Mouse (Mus musculus): ENCODE measurements around the gene Gpr146.
A peak's percentile ranks its signal among the peaks of the same experiment; 100 is the strongest.
"Not testable (repeated sequence)": the region's sequence is repeated elsewhere in the genome, so short reads cannot be mapped to it uniquely, and the experiment has no call there.

The Gpr146 gene

GRCm38 (mm10) chr5:139381586-139382513 is 4.4 kb downstream of the Gpr146 start:
- no peak for DNase-seq (ENCODE audit: extremely low spot score)

DNA sequence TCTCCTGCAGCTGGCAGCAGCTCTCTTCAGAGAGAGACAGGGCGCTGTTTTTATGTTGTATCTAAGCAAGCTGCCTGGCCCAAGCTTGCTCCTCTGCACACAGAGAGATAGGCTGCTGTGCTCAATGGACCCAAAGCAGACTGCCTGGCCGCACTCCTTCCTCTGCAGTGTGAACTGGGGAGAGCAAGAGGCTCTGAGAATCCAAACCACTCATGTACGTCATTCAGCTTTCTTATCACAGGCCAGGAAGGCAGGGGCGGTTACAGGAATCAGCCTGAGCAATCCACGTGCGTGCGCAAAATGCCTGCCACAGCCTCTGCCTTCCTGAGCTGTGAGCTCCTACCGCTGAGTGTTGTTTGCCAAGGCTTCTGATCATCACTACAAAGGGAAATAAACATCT is 5.3 kb downstream of the Gpr146 start:
- DNase-seq (ENCODE audit: extremely low spot score): no peak

- DNase-seq (ENCODE audit: extremely low spot score): no peak
Measured at GRCm38 (mm10) chr5:139383234-139383633, 5.7 kb downstream of the Gpr146 start.

DNA sequence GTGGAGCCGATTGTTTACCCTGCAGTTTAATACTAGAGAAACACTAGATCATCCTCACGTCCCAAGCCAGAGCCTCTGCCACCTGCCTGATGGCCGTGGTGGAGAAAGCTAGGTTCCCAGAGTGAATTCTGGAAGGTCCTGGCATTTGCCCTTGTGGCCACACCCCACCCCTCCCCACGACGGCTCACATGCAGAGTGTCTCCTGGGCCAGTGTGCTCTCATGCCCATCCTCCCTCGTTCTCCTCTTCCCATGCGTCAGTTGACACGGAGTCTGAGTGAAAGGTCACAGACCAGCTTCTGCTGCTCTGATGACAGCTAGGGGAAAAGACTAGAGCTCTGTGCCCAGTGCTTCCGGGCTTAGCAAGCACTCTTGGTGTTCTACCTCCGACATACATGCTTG is 7.0 kb downstream of the Gpr146 start:
- no peak for DNase-seq (ENCODE audit: extremely low spot score)

DNA sequence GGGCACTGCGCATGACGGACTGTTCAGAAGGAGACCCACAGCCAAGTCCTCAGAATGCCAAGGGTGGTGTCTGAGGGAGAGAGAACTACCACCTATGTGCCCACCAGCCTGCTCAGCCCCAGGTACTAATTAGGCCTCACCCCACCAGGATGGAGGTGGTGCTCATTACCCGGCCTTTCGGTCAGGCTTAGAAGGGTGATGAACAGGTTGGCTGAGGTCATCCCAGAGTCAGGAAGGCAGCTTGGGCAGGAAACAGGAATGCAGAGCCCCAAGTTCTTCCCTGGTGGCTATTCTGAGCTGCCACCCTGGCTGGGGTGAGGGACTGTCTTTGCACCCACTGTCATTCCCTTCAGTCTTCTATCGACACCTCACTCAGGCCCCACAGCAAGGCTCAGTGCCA is 8.6 kb downstream of the Gpr146 start:
- no peak for DNase-seq (ENCODE audit: extremely low spot score)

DNA sequence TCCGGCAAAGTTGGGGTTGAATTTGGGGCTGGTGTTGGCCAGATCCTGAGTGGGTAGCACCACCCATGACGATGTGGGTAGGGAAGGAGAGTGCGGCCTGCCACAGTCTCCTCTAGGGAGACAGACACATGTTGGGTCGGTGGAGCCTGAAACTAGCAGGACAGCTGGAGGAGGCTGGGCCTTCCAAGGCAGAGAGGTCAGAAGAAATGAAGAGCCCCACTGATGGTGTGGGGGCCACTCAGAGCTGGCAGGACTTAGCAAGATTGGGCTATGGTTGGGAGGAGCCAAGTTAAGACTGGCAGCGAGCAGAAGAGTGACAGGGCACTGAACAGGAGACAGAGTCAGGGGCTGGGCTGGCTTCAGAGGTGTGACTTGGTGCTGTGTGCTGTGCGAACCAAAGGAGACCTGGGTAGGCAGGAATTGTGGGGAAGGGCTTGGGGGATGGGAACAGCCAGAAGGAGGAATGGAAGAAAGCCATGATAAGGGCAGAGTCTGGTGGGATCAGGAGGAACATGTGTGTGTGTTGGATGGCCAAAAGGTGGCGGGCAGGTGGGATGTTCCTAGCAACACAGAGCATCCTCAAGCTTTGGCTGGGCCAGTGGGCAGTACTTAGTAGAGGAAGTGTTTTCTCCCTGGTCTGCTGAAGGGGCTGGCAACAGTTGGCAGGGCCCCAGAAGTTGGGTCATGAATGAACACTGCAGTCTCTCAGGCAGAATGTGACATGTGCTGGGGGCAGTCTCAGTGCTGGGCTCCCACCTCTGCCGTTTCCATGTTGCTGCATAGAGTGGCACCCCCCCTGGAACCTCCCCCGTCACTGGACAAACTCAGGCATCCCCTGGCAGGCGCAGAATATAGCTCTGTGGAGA is 10.1 kb downstream of the Gpr146 start:
- DNase-seq (ENCODE audit: extremely low spot score): no peak

DNA sequence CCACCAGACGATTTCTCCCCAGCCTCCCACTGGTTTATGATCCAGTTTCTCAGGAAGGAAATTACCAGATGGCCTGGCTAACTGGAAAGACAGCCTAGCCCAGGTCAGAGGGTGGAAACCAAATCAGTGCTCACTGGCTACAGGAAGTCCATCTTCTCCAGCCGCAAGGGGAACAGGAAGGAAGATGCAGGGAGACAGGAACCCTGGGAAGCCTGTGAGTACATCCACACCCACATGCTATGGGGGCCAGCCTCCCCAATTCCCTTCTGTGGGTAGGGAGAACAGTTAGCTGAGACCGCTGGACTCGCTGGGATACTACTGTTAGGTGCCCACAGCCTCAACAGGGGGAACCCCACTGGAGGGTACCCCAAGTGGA is 10.7 kb downstream of the Gpr146 start:
- no peak for DNase-seq (ENCODE audit: extremely low spot score)

DNA sequence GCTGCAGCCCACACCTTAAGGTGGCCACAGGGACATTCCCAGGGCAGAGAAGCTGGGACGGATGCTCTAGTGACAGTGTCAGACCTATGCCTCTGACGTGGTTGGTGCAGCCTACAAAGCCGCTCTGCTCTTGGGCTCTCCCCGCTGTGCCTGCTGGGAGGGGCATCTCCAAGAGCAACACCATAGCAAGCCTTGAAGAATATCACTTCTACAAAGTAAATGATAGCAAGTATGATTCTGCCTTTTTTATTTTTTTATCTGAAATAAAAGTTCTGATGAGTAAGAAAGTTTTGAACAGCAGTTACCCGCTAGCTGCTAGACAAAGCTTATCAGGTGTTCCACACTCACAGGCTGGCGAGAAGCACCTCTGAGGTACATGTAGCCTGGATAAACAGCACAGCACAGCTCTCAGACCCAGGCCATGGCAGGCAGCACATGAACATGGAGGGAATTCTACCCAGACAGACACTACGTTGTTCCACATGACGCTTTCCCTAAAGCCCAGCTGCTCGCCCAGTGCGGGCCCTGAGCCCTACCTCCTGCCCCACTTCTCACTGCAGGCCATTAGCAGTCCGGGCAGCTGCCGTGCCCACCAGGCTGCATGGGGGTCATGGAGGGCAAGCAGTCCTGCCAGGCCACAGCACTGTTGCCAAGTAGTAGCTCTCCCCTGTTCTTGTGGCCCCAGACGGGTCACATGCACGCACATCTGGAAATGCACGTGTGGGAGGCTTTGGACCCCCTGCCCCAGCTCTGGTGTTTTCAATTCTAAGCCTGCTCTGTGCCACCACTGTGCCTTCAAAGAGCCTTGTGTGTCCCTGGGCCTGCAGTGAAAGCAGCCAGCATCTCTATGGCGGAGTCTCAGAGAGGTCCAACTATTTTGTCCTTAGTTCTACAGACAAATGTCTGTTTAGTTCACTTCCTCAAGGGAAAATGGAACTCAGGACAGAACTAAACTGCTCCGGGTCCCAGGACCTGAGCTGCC is 11.5 kb downstream of the Gpr146 start:
- no peak for DNase-seq (ENCODE audit: extremely low spot score)

DNA sequence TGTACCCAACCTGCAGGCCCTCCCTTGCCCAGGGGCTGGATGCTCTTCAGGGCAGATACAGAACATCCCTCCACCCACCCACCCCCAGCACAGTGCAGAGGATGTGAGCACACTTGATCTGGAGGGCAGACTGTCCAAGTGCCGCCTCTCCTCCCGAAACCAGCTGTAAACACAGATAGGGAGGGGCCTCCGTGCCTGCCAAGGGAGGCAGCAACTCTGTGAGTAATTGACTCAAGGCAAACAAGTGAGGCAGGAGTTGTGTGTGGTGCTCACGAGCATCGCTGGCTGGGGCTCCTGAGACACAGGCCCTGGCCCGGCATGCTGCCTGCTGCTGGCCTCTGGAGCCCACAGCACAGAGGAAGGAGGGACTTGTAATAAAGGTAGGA is 12.2 kb downstream of the Gpr146 start:
- DNase-seq (ENCODE audit: extremely low spot score): peak; percentile 34

- not testable (repeated sequence) for DNase-seq (ENCODE audit: extremely low spot score)
Measured at GRCm38 (mm10) chr5:139390324-139391119, 13.0 kb downstream of the Gpr146 start.

- DNase-seq (ENCODE audit: extremely low spot score): no peak
Measured at GRCm38 (mm10) chr5:139391309-139391990, 14.0 kb downstream of the Gpr146 start.

DNA sequence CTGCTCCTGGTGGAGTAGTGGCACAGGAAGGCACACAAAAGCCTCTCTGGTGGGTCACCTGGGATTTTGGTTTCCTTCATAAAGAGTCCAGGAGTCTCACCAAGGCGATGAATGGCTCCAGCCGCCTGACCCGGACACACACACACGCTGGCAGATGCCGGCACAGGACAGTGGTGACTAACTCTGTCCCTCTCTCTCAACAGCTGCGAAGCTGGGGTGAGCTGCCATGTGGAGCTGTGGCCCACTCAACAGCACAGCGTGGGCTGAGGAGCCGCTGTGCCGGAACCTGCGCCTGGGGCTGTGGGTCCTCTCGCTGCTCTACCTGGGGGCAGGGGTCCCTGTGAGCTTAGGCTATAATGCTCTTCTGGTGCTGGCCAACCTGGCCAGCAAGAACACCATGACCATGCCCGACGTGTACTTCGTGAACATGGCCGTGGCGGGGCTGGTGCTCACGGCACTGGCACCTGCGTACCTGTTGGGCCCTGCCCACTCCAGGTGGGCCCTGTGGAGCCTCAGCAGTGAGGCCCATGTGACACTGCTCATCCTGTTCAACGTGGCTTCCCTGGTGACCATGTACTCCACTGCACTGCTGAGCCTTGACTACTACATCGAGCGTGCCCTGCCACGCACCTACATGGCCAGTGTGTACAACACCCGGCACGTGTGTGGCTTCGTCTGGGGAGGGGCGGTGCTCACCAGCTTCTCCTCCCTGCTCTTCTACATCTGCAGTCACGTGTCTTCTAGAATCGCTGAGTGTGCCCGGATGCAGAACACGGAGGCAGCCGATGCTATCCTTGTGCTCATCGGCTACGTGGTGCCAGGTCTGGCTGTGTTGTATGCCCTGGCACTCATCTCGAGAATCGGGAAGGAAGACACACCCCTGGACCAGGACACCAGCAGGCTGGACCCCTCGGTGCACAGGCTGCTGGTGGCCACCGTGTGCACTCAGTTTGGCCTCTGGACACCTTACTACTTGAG is 15.0 kb downstream of the Gpr146 start:
- no peak for DNase-seq (ENCODE audit: extremely low spot score)

DNA sequence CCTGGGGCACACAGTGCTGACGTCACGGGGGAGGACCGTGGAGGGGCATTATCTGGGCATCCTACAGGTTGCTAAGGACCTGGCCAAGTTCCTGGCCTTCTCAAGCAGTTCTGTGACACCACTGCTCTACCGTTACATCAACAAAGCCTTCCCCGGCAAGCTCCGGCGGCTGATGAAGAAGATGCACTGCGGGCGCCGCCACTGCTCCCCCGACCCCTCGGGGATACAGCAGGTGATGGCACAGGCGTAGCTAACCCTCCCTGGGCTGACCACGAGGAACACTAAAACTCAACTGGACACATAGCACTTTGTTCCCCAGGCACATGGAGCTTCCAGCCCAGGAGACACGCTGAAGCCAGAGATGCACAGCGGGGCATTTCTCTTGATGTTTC is 15.7 kb downstream of the Gpr146 start:
- no peak for DNase-seq (ENCODE audit: extremely low spot score)

- no peak for DNase-seq (ENCODE audit: extremely low spot score)
Measured at GRCm38 (mm10) chr5:139394399-139394798, 16.9 kb downstream of the Gpr146 start.

DNA sequence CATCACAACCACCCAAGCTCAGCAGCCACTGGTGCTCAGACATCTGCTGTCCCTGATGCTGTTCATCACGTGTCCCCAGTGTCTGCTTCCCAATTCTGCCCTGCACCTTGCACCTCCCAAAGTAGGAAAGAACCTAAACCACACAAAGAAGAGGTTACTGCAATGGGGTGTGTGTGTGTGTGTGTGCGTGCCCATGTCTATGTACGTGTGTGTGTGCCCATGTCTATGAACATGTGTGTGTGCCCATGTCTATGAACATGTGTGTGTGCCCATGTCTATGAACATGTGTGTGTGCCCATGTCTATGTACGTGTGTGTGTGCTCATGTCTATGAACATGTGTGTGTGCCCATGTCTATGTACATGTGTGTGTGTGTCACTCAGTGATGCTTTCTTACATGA is 18.0 kb downstream of the Gpr146 start:
- DNase-seq (ENCODE audit: extremely low spot score): no peak

GRCm38 (mm10) chr5:139397359-139397916 is 19.9 kb downstream of the Gpr146 start:
- DNase-seq (ENCODE audit: extremely low spot score): no peak

DNA sequence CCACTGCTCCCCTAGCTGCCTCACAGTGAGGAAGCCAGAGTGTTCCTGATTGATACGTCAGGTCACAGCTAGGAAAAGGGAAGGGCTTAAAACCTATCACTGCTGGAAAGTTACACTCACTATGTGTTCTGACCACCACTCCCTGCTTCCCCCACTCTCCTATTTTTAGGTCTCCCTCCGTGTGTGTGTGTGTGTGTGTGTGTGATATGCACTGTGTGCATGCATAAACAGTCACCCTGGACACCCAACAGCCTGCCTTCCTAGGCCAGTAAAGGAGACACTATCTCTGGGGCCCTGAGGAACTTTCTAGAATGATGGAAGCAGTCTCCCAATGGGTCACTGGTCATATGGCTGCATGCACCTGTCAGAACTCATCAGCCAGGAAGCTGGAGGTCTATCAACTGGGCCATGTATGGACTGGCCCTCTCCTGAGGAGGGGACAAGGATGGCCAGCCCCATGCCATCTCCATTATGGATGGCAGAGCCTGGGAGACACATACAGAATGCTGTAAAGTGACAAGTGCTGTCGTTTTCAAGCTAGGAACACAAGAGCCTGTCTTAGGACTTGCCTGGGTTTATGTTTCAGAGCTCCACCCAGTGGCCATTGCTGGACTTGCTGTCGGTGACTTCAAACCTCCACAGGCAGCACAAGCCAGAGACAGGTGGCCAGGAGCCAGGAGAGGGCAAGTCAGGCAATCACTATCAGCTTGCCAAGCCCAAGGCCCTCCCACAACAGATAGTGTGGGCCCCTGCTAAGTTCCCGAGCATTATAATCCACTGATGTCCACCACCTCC is 20.7 kb downstream of the Gpr146 start:
- peak; percentile 85 for DNase-seq (ENCODE audit: extremely low spot score)

DNA sequence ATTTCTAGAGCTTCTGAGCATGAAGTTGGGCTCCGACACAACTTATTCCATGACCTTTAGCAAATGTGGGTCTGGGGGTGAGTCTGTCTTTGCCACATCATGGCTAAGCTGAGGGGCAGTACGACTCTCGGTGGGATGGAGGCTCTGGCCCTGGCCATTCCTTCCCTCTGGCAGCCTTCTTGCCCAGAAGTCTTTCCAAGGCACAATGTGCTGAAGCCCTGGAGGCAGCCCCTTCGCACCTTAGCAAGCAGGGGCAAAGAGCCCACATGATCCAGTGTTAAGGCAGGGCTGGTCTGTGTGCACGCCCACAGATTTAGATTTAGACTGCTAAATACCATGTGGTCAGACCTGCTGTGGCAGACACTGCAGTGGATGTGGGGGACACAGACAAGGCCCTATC is 21.3 kb downstream of the Gpr146 start:
- no peak for DNase-seq (ENCODE audit: extremely low spot score)
